Mouse (Mus musculus) intestine, embryonic 14.5 days (tissue): Measurements from ENCODE around the gene Mfsd11. TPM values are rescaled to one million over a fixed set of nuclear protein-coding genes. Genes with fewer than 3 reads are reported as not detected.

Experiments used
- ATAC-seq: fragments of 200-750 bp; cut with Nextera tagmentation; replicated peaks from 2 replicates; pipeline ENCODE4 v1.8.0; 2017; ENCODE audit warnings: low read depth, moderate number of reproducible peaks, moderate TSS enrichment, moderate library complexity; ENCODE audit not compliant: low FRiP score, low TSS enrichment
- DNase-seq: peaks from one replicate; pipeline ENCODE4 v3.0.0-alpha.2; 2018; ENCODE audit warnings: low spot score
- H3K27ac ChIP-seq: fragments of 300-500 bp; sonication (generic); 2 replicates; pipeline ENCODE4 v1.5.1; 2014; ENCODE audit warnings: low read depth, mild to moderate bottlenecking, control low read depth
- H3K27me3 ChIP-seq: fragments of 300-500 bp; sonication (generic); replicated peaks from 2 replicates; pipeline ENCODE4 v1.6.1; 2014; ENCODE audit warnings: low read length, control low read depth; ENCODE audit not compliant: control insufficient read depth, insufficient read depth
- H3K36me3 ChIP-seq: fragments of 300-500 bp; sonication (generic); 2 replicates; pipeline ENCODE4 v1.6.1; 2014; ENCODE audit warnings: low read length, control low read depth; ENCODE audit not compliant: control insufficient read depth, insufficient read depth
- H3K4me1 ChIP-seq: fragments of 300-500 bp; sonication (generic); replicated peaks from 2 replicates; pipeline ENCODE4 v1.6.1; 2014; ENCODE audit warnings: low read length, control low read depth, mixed read lengths; ENCODE audit not compliant: control insufficient read depth, insufficient read depth
- H3K4me2 ChIP-seq: fragments of 300-500 bp; sonication (generic); 2 replicates; pipeline ENCODE4 v1.6.1; 2014; ENCODE audit warnings: low read length
- H3K4me3 ChIP-seq: fragments of 300-500 bp; sonication (generic); 2 replicates; pipeline ENCODE4 v1.5.1; 2014; ENCODE audit warnings: low read depth, low read length, control low read depth, mixed read lengths
- H3K9ac ChIP-seq: fragments of 300-500 bp; sonication (generic); 2 replicates; pipeline ENCODE4 v1.6.1; 2014; ENCODE audit warnings: mild to moderate bottlenecking, low read length
- H3K9me3 ChIP-seq: fragments of 300-500 bp; sonication (generic); 2 replicates; pipeline ENCODE4 v1.6.1; 2016; ENCODE audit warnings: low read length, control low read depth; ENCODE audit not compliant: control insufficient read depth
- WGBS: fragments of 180-500 bp; shearing (Covaris S2); extraction: QIAGEN DNeasy Blood & Tissue Kit; methylation state at CpG from one replicate; pipeline ENCODE4 v1.1.7; 2014; 5-methylcytosine and 5-hydroxymethylcytosine counted together
- polyA plus RNA-seq: library from polyadenylated mRNA; unstranded; fragments of >200 nt; fragmentation: Nextera tagmentation; extraction: Ambion mirVana; gene quantifications from 2 replicates; pipeline ENCODE4 v1.2.1, GENCODE M21; 2014

Gene Mfsd11
- polyA plus RNA-seq, 1 experiment from 2014 or later = 29.1 TPM

DNA sequence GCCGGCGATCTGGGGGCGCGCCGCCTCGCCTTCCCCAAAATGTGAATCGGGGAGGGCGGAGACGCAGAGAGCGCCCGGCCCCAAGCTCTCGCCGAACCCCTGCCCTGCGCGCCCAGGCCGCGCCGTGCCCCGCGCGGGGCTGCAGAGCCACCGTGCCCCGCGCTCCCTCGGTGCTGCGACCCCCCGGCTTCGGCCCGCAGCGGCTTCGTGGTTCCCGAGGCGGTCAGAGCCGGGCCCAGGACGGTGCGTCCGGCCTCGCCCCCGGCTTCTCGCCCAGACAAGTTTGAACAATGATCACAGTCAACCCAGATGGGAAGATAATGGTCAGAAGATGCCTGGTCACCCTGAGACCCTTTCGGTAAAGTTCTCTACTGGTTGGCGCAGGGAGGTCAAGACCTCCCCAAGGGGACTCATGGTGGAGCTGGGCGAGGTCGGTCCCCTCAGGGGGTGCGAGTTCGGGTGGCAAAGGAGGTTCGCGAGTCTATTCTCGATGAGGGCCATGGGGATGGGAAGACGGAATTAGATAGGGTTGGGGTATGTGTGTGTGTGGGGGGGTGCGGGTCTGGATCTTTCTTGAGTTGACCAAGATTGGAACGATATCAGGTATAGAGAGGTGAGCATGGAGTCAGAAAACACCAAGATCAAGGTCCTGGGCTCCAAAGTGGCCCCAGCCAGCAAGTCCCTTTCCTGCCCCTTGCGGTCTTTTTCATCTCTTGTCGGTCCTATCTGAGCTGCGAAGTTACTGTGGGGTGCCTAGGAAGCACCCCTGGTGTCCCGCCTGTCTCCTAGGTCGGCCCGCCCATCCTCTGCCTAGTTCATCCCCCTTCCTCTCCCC, 67.2 kb downstream of the Mfsd11 start:
- Histone ChIP-seq H3K4me1 (no peaks in the 10 kb centered on the region), H3K4me2 (peak overlapping the region; percentile 97), H3K36me3 (no peaks in the 10 kb centered on the region), H3K9ac (peak overlapping the region; percentile 48), H3K9me3 (no peaks in the 10 kb centered on the region), H3K27me3 (peaks cover 59% of the 10 kb centered on the region), H3K27ac (no peak overlapping the region), H3K4me3 (peak overlapping the region; percentile 53)
- WGBS = 2% methylated on average over 54 of the region's 58 CpGs
- ATAC-seq (peak; percentile 26; the same call in 1 of the 2 replicates), DNase-seq (peak; percentile 61)

- Histone ChIP-seq H3K4me1 (no peaks in the 10 kb centered on the region), H3K9me3 (no peaks in the 10 kb centered on the region), H3K4me2 (no peak overlapping the region), H3K27ac (no peak overlapping the region), H3K36me3 (no peaks in the 10 kb centered on the region), H3K9ac (no peak overlapping the region), H3K4me3 (no peak overlapping the region), H3K27me3 (peaks cover 59% of the 10 kb centered on the region)
- WGBS = under 1% methylated on average over 6 of the region's 6 CpGs
- DNase-seq (peak; percentile 77), ATAC-seq (no peak)
Observed at GRCm38 (mm10) chr11:116920746-116921145, 68.5 kb downstream of the Mfsd11 start.

GRCm38 (mm10) chr11:116922058-116922457, 69.8 kb downstream of the Mfsd11 start:
- Histone ChIP-seq H3K4me2 (no peak overlapping the region), H3K27ac (no peak overlapping the region), H3K9ac (no peak overlapping the region), H3K36me3 (no peaks in the 10 kb centered on the region), H3K4me1 (no peaks in the 10 kb centered on the region), H3K27me3 (peaks cover 46% of the 10 kb centered on the region), H3K9me3 (no peaks in the 10 kb centered on the region), H3K4me3 (no peak overlapping the region)
- DNase-seq (no peak), ATAC-seq (no peak)
- 54% methylated on average over 7 of the region's 7 CpGs for WGBS

Other genes starting within 250 kb of the Mfsd11 start
- gene Rhbdf2, start 225.4 kb upstream of the Mfsd11 start, polyA plus RNA-seq = 5.7 and 5.9 TPM in 2 replicates
- 0.75 and 1.8 TPM in 2 replicates for gene Prcd, start 198.9 kb upstream of the Mfsd11 start, polyA plus RNA-seq
- 14.5 and 16.4 TPM in 2 replicates for gene Cygb, start 198.1 kb upstream of the Mfsd11 start, polyA plus RNA-seq
- not detected in 2 replicates for gene St6galnac1, start 76.9 kb upstream of the Mfsd11 start, polyA plus RNA-seq
- 22.6 and 23.8 TPM in 2 replicates for gene Mxra7, start 24.4 kb upstream of the Mfsd11 start, polyA plus RNA-seq
- gene Mettl23, start 9.2 kb upstream of the Mfsd11 start, polyA plus RNA-seq = 70.3 and 81.4 TPM in 2 replicates
- gene Jmjd6, start 9.0 kb upstream of the Mfsd11 start, polyA plus RNA-seq = 82.8 and 85.3 TPM in 2 replicates
- 811 and 855 TPM in 2 replicates for gene Srsf2, start 654 bp downstream of the Mfsd11 start, polyA plus RNA-seq
- gene Mgat5b, start 66.4 kb downstream of the Mfsd11 start, polyA plus RNA-seq = 0.69 and 0.92 TPM in 2 replicates